Mouse (Mus musculus): ENCODE measurements around the gene Phldb3.
A peak's percentile ranks its signal among the peaks of the same experiment; 100 is the strongest.

Phldb3 gene

DNA sequence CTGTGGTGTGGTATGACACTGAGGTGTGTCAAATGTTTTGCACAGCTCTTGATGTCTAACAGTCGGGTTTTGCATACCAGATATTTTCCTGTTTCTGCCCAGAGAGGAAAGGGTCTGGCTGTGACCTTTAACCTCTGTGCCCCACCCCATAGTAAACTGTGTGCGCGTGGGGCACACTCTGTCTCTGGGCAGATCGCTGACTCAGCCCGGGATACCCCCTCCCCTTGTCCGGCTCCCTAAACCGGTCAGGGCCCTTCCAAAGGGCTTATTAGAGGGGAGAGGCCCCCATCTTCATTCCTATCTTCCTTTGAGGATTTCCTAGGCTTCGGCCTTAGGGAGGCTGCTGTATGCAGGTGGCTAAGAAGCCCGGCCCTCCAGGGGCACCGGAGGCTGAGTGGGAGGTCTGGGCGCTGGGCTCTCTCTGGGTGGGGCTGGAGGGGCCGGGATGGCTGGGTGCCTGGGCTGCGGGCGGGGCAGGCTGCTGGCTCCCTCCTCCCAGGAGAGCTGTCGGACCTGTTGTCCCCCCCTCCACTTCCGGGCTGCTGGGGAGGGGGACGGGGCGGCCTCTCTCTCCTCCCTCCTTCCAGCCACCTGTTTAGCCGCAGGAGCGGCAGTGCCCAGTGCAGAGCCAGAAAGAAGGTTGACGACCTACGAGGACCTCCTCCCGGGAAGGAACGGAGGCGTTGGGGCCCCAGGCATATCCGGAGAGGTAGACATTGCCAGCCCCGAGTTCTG is at the start of gene Phldb3:
Gene Phldb3, plus strand, starts transcription at position 620 of the 735 bp plus-strand sequence.
- peaks cover 56% of the 10 kb centered on the region for H3K27me3 ChIP-seq (ENCODE audit: insufficient read depth, low read length)
- TF ChIP-seq NANOG (IDR thresholded peaks at IDR 0.05; ENCODE audit: borderline replicate concordance, low read length) (no peak), POU5F1 (IDR thresholded peaks at IDR 0.05; ENCODE audit: borderline replicate concordance, low read length) (no peak), CTCF (conservative IDR thresholded peaks at IDR 0.05; ENCODE audit: low read length) (no peak)
- peaks cover 12% of the 10 kb centered on the region for H3K9me3 ChIP-seq (ENCODE audit: low read length)
- no peaks in the 10 kb centered on the region for H3K36me3 ChIP-seq (ENCODE audit: insufficient read depth, low read length)
- H3K4me1 ChIP-seq (replicated peaks; ENCODE audit: low read depth, low read length): peaks cover 66% of the 10 kb centered on the region
- H3K4me3 ChIP-seq (replicated peaks; ENCODE audit: low read length): peak within 1 kb of the TSS; percentile 74

DNA sequence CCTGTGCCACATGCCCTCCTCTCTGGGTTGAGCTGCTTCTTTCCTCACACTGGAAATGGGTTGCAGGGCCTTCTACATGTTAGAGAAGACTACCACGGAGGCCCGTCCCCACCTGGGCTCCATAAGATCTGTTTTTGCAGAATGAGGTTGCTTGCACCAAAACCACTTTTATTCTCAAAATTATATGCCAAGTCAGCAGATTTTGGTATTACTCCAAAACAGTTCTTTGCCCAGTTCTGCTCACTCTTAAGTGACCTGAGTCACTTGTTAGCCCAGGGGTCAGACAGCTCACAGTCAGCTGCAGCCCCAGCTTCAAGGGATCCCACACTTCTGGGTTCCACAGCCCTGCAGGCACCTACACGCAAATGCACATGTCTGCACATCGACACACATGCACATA is 49.1 kb upstream of the Phldb3 start:
- no peaks in the 10 kb centered on the region for H3K9me3 ChIP-seq (ENCODE audit: low read length)
- no peak overlapping the region for H3K4me3 ChIP-seq (replicated peaks; ENCODE audit: low read length)
- TF ChIP-seq POU5F1 (IDR thresholded peaks at IDR 0.05; ENCODE audit: borderline replicate concordance, low read length) (no peak), NANOG (IDR thresholded peaks at IDR 0.05; ENCODE audit: borderline replicate concordance, low read length) (no peak), CTCF (conservative IDR thresholded peaks at IDR 0.05; ENCODE audit: low read length) (no peak)
- H3K4me1 ChIP-seq (replicated peaks; ENCODE audit: low read depth, low read length): peaks cover 76% of the 10 kb centered on the region
- peaks cover 83% of the 10 kb centered on the region for H3K36me3 ChIP-seq (ENCODE audit: insufficient read depth, low read length)
- H3K27me3 ChIP-seq (ENCODE audit: insufficient read depth, low read length): no peaks in the 10 kb centered on the region

DNA sequence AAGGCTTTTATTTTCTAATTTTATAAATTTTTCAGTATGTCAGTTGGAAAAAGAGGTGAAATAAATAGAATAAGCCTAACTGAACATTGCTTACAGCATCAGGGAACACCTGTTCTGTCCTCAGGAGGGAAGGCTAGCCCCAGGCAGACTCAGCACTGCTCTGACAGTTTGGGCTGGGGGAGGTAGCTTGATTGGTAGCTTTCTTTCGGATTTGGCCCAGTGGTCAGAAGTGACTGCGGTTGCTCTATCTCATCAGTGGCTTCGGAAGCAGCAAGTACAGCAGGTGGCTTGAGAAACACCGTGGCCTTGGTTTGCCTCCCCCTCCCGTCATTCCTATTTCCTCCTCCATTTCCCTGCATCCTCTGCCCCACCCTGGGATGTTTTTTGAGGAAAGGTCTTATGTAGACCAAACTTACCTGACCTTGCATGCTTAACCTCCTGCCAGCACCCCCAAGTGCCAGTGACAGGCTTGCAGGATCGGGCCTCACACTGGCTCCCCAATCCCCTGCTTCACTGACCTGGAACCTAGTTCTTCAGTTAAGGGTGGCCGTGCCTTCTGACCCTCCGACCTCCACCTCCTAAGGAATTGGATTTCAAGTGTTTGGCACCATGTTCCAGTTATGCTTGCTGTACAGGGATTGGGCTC is 47.2 kb upstream of the Phldb3 start:
- Histone ChIP-seq H3K27me3 (ENCODE audit: insufficient read depth, low read length) (no peaks in the 10 kb centered on the region), H3K4me3 (replicated peaks; ENCODE audit: low read length) (0 out of 2 replicates have a peak overlapping the region, but pooled peaks have one; percentile 4), H3K36me3 (ENCODE audit: insufficient read depth, low read length) (peaks cover 87% of the 10 kb centered on the region), H3K4me1 (replicated peaks; ENCODE audit: low read depth, low read length) (peaks cover 86% of the 10 kb centered on the region), H3K9me3 (ENCODE audit: low read length) (no peaks in the 10 kb centered on the region)
- TF ChIP-seq POU5F1 (IDR thresholded peaks at IDR 0.05; ENCODE audit: borderline replicate concordance, low read length): no peak
- TF ChIP-seq CTCF (conservative IDR thresholded peaks at IDR 0.05; ENCODE audit: low read length): no peak
- TF ChIP-seq NANOG (IDR thresholded peaks at IDR 0.05; ENCODE audit: borderline replicate concordance, low read length): no peak

DNA sequence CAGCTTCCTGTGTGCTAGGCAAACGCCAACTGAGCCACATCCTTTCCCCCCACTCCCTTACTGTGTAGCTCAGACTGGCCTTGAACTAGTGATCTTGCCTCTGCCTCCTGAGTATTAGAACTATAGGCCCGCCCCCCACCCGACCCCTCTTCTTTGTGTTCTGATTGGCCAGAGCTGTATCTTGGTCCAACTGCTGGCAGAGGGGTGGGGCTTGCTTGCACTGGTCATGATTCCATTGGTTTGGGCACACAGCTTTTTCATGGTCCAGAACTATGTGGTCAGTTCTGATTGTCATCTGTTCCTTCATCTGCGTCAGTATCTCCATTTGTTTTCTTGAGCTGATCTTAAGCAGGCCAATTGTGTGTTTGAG is 46.7 kb upstream of the Phldb3 start:
- Histone ChIP-seq H3K9me3 (ENCODE audit: low read length) (no peaks in the 10 kb centered on the region), H3K27me3 (ENCODE audit: insufficient read depth, low read length) (no peaks in the 10 kb centered on the region), H3K4me3 (replicated peaks; ENCODE audit: low read length) (0 out of 2 replicates have a peak overlapping the region, but pooled peaks have one; percentile 4), H3K4me1 (replicated peaks; ENCODE audit: low read depth, low read length) (peaks cover 81% of the 10 kb centered on the region), H3K36me3 (ENCODE audit: insufficient read depth, low read length) (peaks cover 87% of the 10 kb centered on the region)
- no peak for TF ChIP-seq NANOG (IDR thresholded peaks at IDR 0.05; ENCODE audit: borderline replicate concordance, low read length)

DNA sequence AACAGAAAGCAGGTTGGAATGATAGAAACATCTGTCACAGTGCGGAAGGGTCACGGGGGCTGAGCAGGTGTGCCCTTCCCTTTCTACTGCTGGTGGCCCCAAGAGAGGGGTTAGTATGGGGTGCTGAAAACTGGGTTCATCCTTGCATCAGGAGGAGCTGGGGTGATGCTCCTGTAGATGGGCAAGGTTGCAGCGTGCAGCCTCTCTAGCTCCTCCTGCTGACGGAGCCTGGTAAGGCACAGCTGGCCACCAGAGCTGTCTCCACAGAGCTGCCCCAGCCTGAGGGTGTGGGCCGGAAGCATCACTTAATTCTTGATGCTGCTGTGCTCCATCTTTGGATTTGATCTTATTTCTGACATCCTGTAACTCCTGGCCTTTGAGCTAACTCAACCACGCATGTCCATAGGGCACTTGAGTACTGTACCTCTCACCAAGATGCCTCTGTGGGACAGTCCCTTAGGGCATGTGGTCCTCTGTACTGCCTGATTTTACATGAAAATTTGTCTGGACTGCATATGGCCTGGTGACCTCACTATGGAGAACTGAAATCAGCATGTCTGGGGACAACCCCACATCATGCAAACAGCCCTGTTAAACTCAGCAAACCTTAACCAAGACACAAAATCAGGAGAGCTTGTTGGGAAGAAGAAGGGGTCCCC is 45.8 kb upstream of the Phldb3 start:
- H3K4me3 ChIP-seq (replicated peaks; ENCODE audit: low read length): no peak overlapping the region
- no peaks in the 10 kb centered on the region for H3K27me3 ChIP-seq (ENCODE audit: insufficient read depth, low read length)
- H3K36me3 ChIP-seq (ENCODE audit: insufficient read depth, low read length): peaks cover 87% of the 10 kb centered on the region
- peaks cover 77% of the 10 kb centered on the region for H3K4me1 ChIP-seq (replicated peaks; ENCODE audit: low read depth, low read length)
- no peaks in the 10 kb centered on the region for H3K9me3 ChIP-seq (ENCODE audit: low read length)
- TF ChIP-seq CTCF (conservative IDR thresholded peaks at IDR 0.05; ENCODE audit: low read length) (peak; percentile 97), POU5F1 (IDR thresholded peaks at IDR 0.05; ENCODE audit: borderline replicate concordance, low read length) (no peak), NANOG (IDR thresholded peaks at IDR 0.05; ENCODE audit: borderline replicate concordance, low read length) (no peak)

DNA sequence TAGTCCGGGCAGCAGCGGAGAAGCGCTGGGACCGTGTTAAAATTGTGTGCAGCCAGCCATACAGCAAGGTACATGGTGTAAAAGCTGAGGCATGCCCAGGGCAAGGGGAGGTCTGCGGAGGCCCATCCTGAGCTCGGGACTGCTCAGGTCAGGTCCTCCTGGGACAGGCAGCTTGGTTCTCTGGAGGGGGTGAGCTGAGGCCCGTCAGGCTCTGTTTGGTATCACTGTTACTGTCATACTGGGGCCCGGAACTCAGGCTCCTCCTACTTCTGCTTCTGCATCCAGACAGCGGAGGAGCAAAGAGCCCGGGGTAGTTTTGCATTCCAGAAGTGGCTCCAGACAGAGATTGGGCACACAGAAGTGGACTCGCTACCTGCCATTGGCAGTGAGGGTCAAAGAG is 44.9 kb upstream of the Phldb3 start:
- Histone ChIP-seq H3K4me3 (replicated peaks; ENCODE audit: low read length) (no peak overlapping the region), H3K4me1 (replicated peaks; ENCODE audit: low read depth, low read length) (peaks cover 77% of the 10 kb centered on the region), H3K9me3 (ENCODE audit: low read length) (no peaks in the 10 kb centered on the region), H3K27me3 (ENCODE audit: insufficient read depth, low read length) (no peaks in the 10 kb centered on the region), H3K36me3 (ENCODE audit: insufficient read depth, low read length) (peaks cover 88% of the 10 kb centered on the region)
- TF ChIP-seq NANOG (IDR thresholded peaks at IDR 0.05; ENCODE audit: borderline replicate concordance, low read length): no peak
- TF ChIP-seq POU5F1 (IDR thresholded peaks at IDR 0.05; ENCODE audit: borderline replicate concordance, low read length): no peak
- TF ChIP-seq CTCF (conservative IDR thresholded peaks at IDR 0.05; ENCODE audit: low read length): no peak

DNA sequence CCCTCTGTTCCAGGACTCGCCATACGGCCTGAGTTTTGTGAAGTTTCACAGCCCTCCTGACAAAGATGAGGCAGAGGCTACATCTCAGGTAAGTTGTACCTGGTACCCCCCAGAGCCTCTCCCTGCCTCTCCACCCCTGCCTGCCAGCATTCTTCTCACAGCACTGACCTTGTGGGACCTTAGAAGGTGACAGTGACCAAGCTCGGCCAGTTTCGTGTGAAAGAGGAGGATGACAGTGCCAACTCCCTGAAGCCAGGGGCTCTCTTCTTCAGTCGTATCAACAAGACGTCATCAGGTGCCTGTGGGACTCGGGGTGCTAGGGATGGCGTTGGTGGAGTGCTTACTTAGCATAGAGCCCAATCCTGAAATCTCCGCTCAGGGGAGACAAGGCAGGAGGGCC is 44.4 kb upstream of the Phldb3 start:
- Histone ChIP-seq H3K4me1 (replicated peaks; ENCODE audit: low read depth, low read length) (peaks cover 79% of the 10 kb centered on the region), H3K9me3 (ENCODE audit: low read length) (no peaks in the 10 kb centered on the region), H3K27me3 (ENCODE audit: insufficient read depth, low read length) (no peaks in the 10 kb centered on the region), H3K4me3 (replicated peaks; ENCODE audit: low read length) (no peak overlapping the region), H3K36me3 (ENCODE audit: insufficient read depth, low read length) (peaks cover 88% of the 10 kb centered on the region)
- TF ChIP-seq CTCF (conservative IDR thresholded peaks at IDR 0.05; ENCODE audit: low read length) (no peak), NANOG (IDR thresholded peaks at IDR 0.05; ENCODE audit: borderline replicate concordance, low read length) (no peak), POU5F1 (IDR thresholded peaks at IDR 0.05; ENCODE audit: borderline replicate concordance, low read length) (no peak)

DNA sequence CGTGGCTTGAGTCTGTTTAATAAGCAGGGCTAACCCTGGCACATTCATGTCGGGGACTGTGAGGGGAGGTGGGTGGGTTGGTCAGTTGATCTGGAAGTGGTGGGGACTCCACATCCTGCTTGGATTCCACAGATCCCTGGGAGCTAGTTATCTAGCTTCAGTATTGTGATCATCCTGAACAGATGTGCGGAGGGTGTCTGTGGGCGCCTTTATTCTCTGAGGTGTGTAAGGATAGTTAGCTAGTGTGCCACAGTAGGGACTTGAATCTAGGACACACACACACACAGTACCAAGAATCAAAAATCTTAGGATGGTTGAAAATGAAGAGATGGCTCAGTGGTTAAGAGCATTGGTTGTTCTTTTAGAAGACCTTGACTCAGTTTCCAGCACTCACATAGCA is 42.1 kb upstream of the Phldb3 start:
- TF ChIP-seq CTCF (conservative IDR thresholded peaks at IDR 0.05; ENCODE audit: low read length): no peak
- TF ChIP-seq POU5F1 (IDR thresholded peaks at IDR 0.05; ENCODE audit: borderline replicate concordance, low read length): no peak
- no peak for TF ChIP-seq NANOG (IDR thresholded peaks at IDR 0.05; ENCODE audit: borderline replicate concordance, low read length)
- Histone ChIP-seq H3K27me3 (ENCODE audit: insufficient read depth, low read length) (no peaks in the 10 kb centered on the region), H3K4me1 (replicated peaks; ENCODE audit: low read depth, low read length) (peaks cover 75% of the 10 kb centered on the region), H3K9me3 (ENCODE audit: low read length) (no peaks in the 10 kb centered on the region), H3K36me3 (ENCODE audit: insufficient read depth, low read length) (peaks cover 94% of the 10 kb centered on the region), H3K4me3 (replicated peaks; ENCODE audit: low read length) (no peak overlapping the region)
